Mouse (Mus musculus) B cell, adult (primary cell): ENCODE data around the gene Cntnap1. TPM values are rescaled to one million over a fixed set of nuclear protein-coding genes. Genes with fewer than 3 reads are reported as not detected.

Experiments used
- total RNA-seq: library from RNA; stranded (reverse); gene quantifications from 4 replicates; pipeline ENCODE4 v1.2.4, GENCODE M21; 2023; ENCODE audit not compliant: inconsistent age

Gene Cntnap1
- total RNA-seq = 0.32 to 0.80 TPM (median 0.59 TPM) in 4 replicates

DNA sequence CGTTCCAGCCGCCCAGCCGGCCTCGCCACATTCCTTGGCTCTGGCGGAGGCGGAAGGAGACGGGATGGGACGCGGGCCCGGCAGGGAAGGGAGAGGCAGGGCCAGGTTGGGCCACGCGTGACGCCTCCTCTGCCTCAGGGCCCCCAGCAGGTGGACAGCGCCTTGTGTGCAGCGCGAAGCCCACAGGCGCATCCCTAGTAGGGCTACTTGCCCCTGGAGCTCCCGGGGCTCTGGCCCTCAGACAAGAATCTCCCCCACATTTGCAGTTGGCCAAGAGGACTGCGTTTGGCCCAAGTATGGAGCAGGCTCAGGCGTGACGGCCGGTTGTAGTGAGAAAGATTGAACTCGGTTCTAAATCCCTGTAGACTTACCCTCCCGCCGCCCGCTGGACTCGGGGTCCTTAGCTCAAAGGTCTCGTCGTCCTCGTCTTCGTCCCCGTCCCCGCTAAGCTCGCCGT lies at the start of gene Cntnap1:
Gene Cntnap1, plus strand, starts transcription at position 170 of the 457 bp plus-strand sequence.

GRCm38 (mm10) chr11:101155728-101156371 lies 14.5 kb upstream of the Cntnap1 start, which contains the start of gene Tubg2:
Tubg2 (plus strand) TSS chr11:101155907.

DNA sequence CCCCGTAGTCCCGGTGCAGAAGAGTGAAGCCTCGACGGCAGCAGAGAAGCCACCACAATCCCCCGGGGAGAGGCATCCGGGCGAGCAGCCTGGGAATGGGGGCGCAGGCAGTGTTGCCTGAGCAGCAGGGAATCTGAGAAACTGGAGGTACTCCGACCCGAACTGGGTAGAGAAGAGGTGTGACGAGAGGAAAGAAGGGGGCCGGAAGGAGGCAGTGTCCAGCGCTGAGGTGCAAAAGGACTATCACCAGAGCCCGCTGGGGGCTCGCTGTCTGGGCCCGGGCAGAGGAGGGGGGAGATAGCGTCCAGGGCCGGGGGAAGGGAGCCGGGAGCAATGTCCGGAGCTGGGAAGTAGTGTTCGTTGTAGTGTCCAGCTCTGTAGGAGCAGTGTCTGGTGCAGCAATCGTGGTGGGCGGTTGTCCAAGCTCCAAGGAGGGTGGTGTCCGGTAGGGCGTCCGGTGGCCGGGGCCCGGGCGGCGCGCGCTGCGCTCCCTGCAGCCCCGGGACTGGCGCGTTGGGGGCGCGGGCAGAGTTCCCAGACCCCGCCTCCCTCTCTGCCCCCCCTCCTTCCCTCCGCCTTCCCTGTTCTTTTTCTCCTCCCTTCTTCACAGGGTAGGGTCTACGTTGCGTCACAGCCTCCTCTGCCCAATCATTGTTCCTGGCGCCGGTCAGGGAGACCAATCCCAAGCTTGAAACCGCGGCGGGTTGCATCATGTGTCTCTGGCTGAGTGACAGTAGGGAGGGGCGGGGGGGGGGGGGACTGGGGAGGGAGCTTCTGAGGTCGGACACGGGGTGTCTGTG lies 688 bp downstream of the Cntnap1 start, which contains the start of gene Plekhh3:
Gene Plekhh3, minus strand, starts transcription at position 541 of the 800 bp plus-strand sequence.

DNA sequence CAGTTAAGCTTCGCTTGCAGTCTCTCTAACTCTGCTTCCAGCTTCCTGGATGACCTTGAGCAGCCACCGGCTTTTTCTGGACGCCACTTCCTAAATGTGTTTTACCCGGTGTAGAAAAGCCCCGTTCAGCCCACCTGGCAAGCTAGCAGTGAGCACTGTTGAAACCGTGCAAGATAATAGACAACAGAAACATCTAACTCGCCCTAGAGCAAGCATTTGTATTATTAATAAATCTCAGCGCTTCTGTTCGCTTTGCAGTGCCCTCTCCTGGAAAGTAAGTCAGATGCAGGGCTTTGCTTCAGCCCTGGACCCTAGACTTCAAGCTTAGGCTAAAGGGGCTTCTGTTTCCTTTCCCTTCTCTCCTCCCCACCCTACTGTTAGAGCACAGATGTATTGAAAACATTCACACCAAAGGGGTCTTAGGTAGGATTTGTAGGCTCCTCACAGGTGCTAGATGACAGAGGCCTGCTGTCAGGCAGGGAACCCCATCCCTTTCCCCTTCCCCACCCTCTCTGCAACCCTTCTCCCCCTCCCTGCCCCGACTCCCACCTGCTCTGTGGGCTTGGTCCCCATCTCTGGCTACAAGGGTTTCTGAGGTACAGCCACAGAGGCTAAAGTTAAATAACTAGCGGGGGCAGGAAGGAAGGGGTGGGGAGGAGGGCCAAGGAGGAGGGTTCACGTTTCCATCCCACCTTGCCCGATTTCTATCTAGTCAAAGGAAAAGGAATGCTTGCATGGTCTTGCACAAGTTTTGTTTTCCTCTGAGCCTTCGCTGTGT lies 4.7 kb downstream of the Cntnap1 start, which contains the start of gene Ccr10:
Gene Ccr10, minus strand, starts transcription at position 593 of the 778 bp plus-strand sequence.

GRCm38 (mm10) chr11:101226065-101226701 lies 55.9 kb downstream of the Cntnap1 start, which contains the start of gene Ezh1:
Ezh1 (minus strand) TSS chr11:101226463.

Other genes starting within 250 kb of the Cntnap1 start
- 235 to 266 TPM (median 245 TPM) in 4 replicates for gene Stat3, start 231.0 kb upstream of the Cntnap1 start, total RNA-seq
- 0.30 to 0.61 TPM (median 0.59 TPM) in 4 replicates for gene Cavin1, start 199.6 kb upstream of the Cntnap1 start, total RNA-seq
- 71.3 to 92.3 TPM (median 79.0 TPM) in 4 replicates for gene Atp6v0a1, start 161.1 kb upstream of the Cntnap1 start, total RNA-seq
- gene Naglu, start 100.5 kb upstream of the Cntnap1 start, total RNA-seq = 14.4 to 19.4 TPM (median 17.3 TPM) in 4 replicates
- gene Hsd17b1, start 92.1 kb upstream of the Cntnap1 start, total RNA-seq = 1.4 to 3.2 TPM (median 2.5 TPM) in 4 replicates
- 17.2 to 20.1 TPM (median 18.2 TPM) in 4 replicates for gene Coasy, start 88.0 kb upstream of the Cntnap1 start, total RNA-seq
- 30.7 to 44.8 TPM (median 34.4 TPM) in 4 replicates for gene Mlx, start 83.2 kb upstream of the Cntnap1 start, total RNA-seq
- 3.3 to 5.1 TPM (median 4.1 TPM) in 4 replicates for gene Psmc3ip, start 75.1 kb upstream of the Cntnap1 start, total RNA-seq
- gene Retreg3, start 50.6 kb upstream of the Cntnap1 start, total RNA-seq = 71.0 to 73.7 TPM (median 72.2 TPM) in 4 replicates
- gene Tubg1, start 50.6 kb upstream of the Cntnap1 start, total RNA-seq = 14.2 to 19.4 TPM (median 16.1 TPM) in 4 replicates
- gene Tubg2, start 14.6 kb upstream of the Cntnap1 start, total RNA-seq = 2.9 to 6.1 TPM (median 3.9 TPM) in 4 replicates
- gene Plekhh3, start 828 bp downstream of the Cntnap1 start, total RNA-seq = 0.61 to 2.3 TPM (median 1.3 TPM) in 4 replicates
- gene Ccr10, start 4.9 kb downstream of the Cntnap1 start, total RNA-seq = 0.60 TPM in 1 of 4 replicates, not detected in the others
- gene Ezh1, start 55.9 kb downstream of the Cntnap1 start, total RNA-seq = 74.4 to 88.1 TPM (median 79.3 TPM) in 4 replicates
- not detected in 4 replicates for gene Ramp2, start 75.5 kb downstream of the Cntnap1 start, total RNA-seq
- 73.6 to 86.7 TPM (median 83.1 TPM) in 4 replicates for gene Vps25, start 83.2 kb downstream of the Cntnap1 start, total RNA-seq
- gene Wnk4, start 90.0 kb downstream of the Cntnap1 start, total RNA-seq = 0.21 to 1.5 TPM (median 1.1 TPM) in 4 replicates
- gene Cntd1, start 108.5 kb downstream of the Cntnap1 start, total RNA-seq = 0.22 to 0.51 TPM (median 0.47 TPM) in 4 replicates
- 26.7 to 40.5 TPM (median 28.5 TPM) in 4 replicates for gene Coa3, start 108.6 kb downstream of the Cntnap1 start, total RNA-seq
- gene Becn1, start 131.8 kb downstream of the Cntnap1 start, total RNA-seq = 177 to 193 TPM (median 186 TPM) in 4 replicates
- gene Psme3, start 145.7 kb downstream of the Cntnap1 start, total RNA-seq = 134 to 152 TPM (median 146 TPM) in 4 replicates
- 13.2 to 15.9 TPM (median 13.8 TPM) in 4 replicates for gene Aoc2, start 154.5 kb downstream of the Cntnap1 start, total RNA-seq
- 0.26 to 0.87 TPM (median 0.59 TPM) in 4 replicates for gene Aoc3, start 160.1 kb downstream of the Cntnap1 start, total RNA-seq
- not detected in 4 replicates for gene G6pc, start 197.0 kb downstream of the Cntnap1 start, total RNA-seq
- 18.5 to 27.4 TPM (median 26.4 TPM) in 4 replicates for gene Aarsd1, start 247.1 kb downstream of the Cntnap1 start, total RNA-seq